Mouse (Mus musculus) midbrain, embryonic 16.5 days (tissue): ENCODE results near the gene Bend3. TPM values are rescaled to one million over a fixed set of nuclear protein-coding genes. Genes with fewer than 3 reads are reported as not detected.

Experiments
- ATAC-seq: fragments of 200-750 bp; cut with Nextera tagmentation; 2 replicates; pipeline ENCODE4 v1.8.0; 2017; ENCODE audit warnings: moderate TSS enrichment
- H3K27ac ChIP-seq: fragments of 300-500 bp; sonication (generic); 2 replicates; pipeline ENCODE4 v1.5.1; 2014; ENCODE audit warnings: mild to moderate bottlenecking, low read length, mixed read lengths
- H3K27me3 ChIP-seq: fragments of 300-500 bp; sonication (generic); 2 replicates; pipeline ENCODE4 v1.6.1; 2014; ENCODE audit warnings: low read depth, low read length, mixed read lengths; ENCODE audit not compliant: control insufficient read depth, insufficient read depth
- H3K36me3 ChIP-seq: fragments of 300-500 bp; sonication (generic); 2 replicates; pipeline ENCODE4 v1.6.1; 2014; ENCODE audit warnings: mild to moderate bottlenecking, low read length, moderate library complexity, mixed read lengths; ENCODE audit not compliant: control insufficient read depth, insufficient read depth
- H3K4me1 ChIP-seq: fragments of 300-500 bp; sonication (generic); 2 replicates; pipeline ENCODE4 v1.6.1; 2014; ENCODE audit warnings: mild to moderate bottlenecking, low read length, mixed read lengths; ENCODE audit not compliant: control insufficient read depth, insufficient read depth
- H3K4me2 ChIP-seq: fragments of 300-500 bp; sonication (generic); 2 replicates; pipeline ENCODE4 v1.6.1; 2014; ENCODE audit warnings: mild to moderate bottlenecking, low read length, mixed read lengths
- H3K4me3 ChIP-seq: fragments of 300-500 bp; sonication (generic); 2 replicates; pipeline ENCODE4 v1.5.1; 2014; ENCODE audit warnings: low read depth, mild to moderate bottlenecking, low read length, moderate library complexity, mixed read lengths
- H3K9ac ChIP-seq: fragments of 300-500 bp; sonication (generic); 2 replicates; pipeline ENCODE4 v1.6.1; 2014; ENCODE audit warnings: low read depth, low read length, mixed read lengths
- H3K9me3 ChIP-seq: fragments of 300-500 bp; sonication (generic); replicated peaks from 2 replicates; pipeline ENCODE4 v1.6.1; 2014; ENCODE audit warnings: mild to moderate bottlenecking, low read length, mixed read lengths; ENCODE audit not compliant: control insufficient read depth, poor library complexity, severe bottlenecking
- WGBS: fragments of 180-500 bp; shearing (Covaris S2); extraction: QIAGEN DNeasy Blood & Tissue Kit; methylation state at CpG from one replicate; pipeline ENCODE4 v1.1.7; 2014; 5-methylcytosine and 5-hydroxymethylcytosine counted together
- polyA plus RNA-seq: library from polyadenylated mRNA; unstranded; fragments of >200 nt; fragmentation: Nextera tagmentation; extraction: Ambion mirVana; gene quantifications from 2 replicates; pipeline ENCODE4 v1.2.1, GENCODE M21; 2015

Bend3 gene
- polyA plus RNA-seq, 1 experiment from 2014 or later = 3.1 TPM

GRCm38 (mm10) chr10:43557630-43558165 is 79.1 kb downstream of the Bend3 start:
- H3K36me3 ChIP-seq = no peaks in the 10 kb centered on the region
- no peak for ATAC-seq
- no peaks in the 10 kb centered on the region for H3K4me1 ChIP-seq
- H3K27ac ChIP-seq = no peak overlapping the region
- no peak overlapping the region for H3K4me2 ChIP-seq
- no peak overlapping the region for H3K9ac ChIP-seq
- 93% methylated on average over 5 of the region's 5 CpGs for WGBS
- H3K4me3 ChIP-seq = no peak overlapping the region
- H3K9me3 ChIP-seq = no peaks in the 10 kb centered on the region
- H3K27me3 ChIP-seq = no peaks in the 10 kb centered on the region

GRCm38 (mm10) chr10:43559313-43559712 is 80.7 kb downstream of the Bend3 start:
- H3K27me3 ChIP-seq = no peaks in the 10 kb centered on the region
- H3K4me1 ChIP-seq = no peaks in the 10 kb centered on the region
- no peak overlapping the region for H3K4me2 ChIP-seq
- no peak overlapping the region for H3K9ac ChIP-seq
- no peak overlapping the region for H3K4me3 ChIP-seq
- H3K9me3 ChIP-seq = no peaks in the 10 kb centered on the region
- H3K36me3 ChIP-seq = no peaks in the 10 kb centered on the region
- no peak for ATAC-seq
- WGBS = 79% methylated on average over 11 of the region's 11 CpGs
- H3K27ac ChIP-seq = no peak overlapping the region

- Histone ChIP-seq H3K9me3 (no peaks in the 10 kb centered on the region), H3K4me3 (no peak overlapping the region), H3K36me3 (no peaks in the 10 kb centered on the region), H3K27me3 (no peaks in the 10 kb centered on the region), H3K4me2 (no peak overlapping the region), H3K9ac (no peak overlapping the region), H3K4me1 (no peaks in the 10 kb centered on the region), H3K27ac (no peak overlapping the region)
- 48% methylated on average over 2 of the region's 2 CpGs for WGBS
- no peak for ATAC-seq
These were observed 82.1 kb downstream of the Bend3 start for GRCm38 (mm10) chr10:43560765-43561164.

- H3K27ac ChIP-seq = no peak overlapping the region
- H3K27me3 ChIP-seq = no peaks in the 10 kb centered on the region
- no peaks in the 10 kb centered on the region for H3K9me3 ChIP-seq
- no peaks in the 10 kb centered on the region for H3K36me3 ChIP-seq
- ATAC-seq = no peak
- H3K4me3 ChIP-seq = no peak overlapping the region
- H3K4me1 ChIP-seq = no peaks in the 10 kb centered on the region
- WGBS = 94% methylated on average over 2 of the region's 2 CpGs
- H3K4me2 ChIP-seq = no peak overlapping the region
- H3K9ac ChIP-seq = no peak overlapping the region
These were observed 82.7 kb downstream of the Bend3 start for GRCm38 (mm10) chr10:43561311-43561710.

Other genes with a start within 250 kb of the Bend3 start
- gene Gm9803, start 45.3 kb downstream of the Bend3 start, polyA plus RNA-seq = 16.6 and 23.4 TPM in 2 replicates
- gene 1700021F05Rik, start 62.2 kb downstream of the Bend3 start, polyA plus RNA-seq = 64.3 and 68.7 TPM in 2 replicates
- 660 and 780 TPM in 2 replicates for gene Cd24a, start 99.5 kb downstream of the Bend3 start, polyA plus RNA-seq